In the genomic region with DNA sequence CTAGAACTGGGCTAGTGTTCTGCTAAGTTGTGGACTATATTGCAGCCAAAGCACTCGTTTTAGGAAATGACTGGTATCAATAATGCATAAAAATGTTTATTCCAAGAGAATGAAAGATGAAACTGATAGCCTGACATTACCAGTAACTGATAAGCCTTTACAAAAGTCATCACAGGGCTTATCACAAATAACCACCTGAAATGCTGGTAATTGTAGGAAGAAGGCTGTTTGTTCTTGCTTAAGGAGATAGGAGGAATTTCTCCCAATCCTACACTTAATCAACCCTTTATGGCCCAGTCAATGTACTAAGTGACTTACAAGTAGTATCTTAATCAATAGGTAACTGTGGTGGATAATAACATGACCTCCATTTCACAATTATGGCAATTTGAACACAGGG, we compare ENCODE assay signal across 12 mouse cellular contexts.
"Had no signal": no experiment of that assay in that cellular context is flagged by ENCODE, and none has a peak within 500 bp of the region (broad histone marks: within the 10 kb centered on the region; RNA-seq: fewer than 3 reads in every experiment).

No protein-coding gene starts in this region.

- H3K4me3 ChIP-seq: layer of hippocampus, adult 2 months; limb, embryonic 12.5 days; midbrain, embryonic 13.5 days had no signal

- H3K27ac ChIP-seq: layer of hippocampus, adult 2 months; limb, embryonic 12.5 days; midbrain, embryonic 13.5 days; stomach, postnatal 0 days had no signal

- H3K27me3 ChIP-seq: limb, embryonic 12.5 days; midbrain, embryonic 13.5 days had no signal

- H3K9ac ChIP-seq: limb, embryonic 12.5 days; lung, embryonic 14.5 days; midbrain, embryonic 13.5 days had no signal

- ATAC-seq: midbrain, embryonic 13.5 days had no signal

- H3K36me3 ChIP-seq: limb, embryonic 12.5 days; midbrain, embryonic 13.5 days had no signal

- DNase-seq: kidney, adult 18-20 months; kidney, postnatal 10 days; kidney, postnatal 4 days; lung, embryonic 14.5 days; lung, postnatal 10 days; right cerebral cortex, adult 18-20 months; right cerebral cortex, postnatal 25 days; thymus, postnatal 4 days had no signal

- H3K9me3 ChIP-seq: limb, embryonic 12.5 days; midbrain, embryonic 13.5 days had no signal

- H3K4me2 ChIP-seq: limb, embryonic 12.5 days; lung, embryonic 14.5 days; midbrain, embryonic 13.5 days had no signal

- H3K4me1 ChIP-seq: midbrain, embryonic 13.5 days had no signal
